Mouse (Mus musculus): ENCODE data around the gene S100pbp.

DNA sequence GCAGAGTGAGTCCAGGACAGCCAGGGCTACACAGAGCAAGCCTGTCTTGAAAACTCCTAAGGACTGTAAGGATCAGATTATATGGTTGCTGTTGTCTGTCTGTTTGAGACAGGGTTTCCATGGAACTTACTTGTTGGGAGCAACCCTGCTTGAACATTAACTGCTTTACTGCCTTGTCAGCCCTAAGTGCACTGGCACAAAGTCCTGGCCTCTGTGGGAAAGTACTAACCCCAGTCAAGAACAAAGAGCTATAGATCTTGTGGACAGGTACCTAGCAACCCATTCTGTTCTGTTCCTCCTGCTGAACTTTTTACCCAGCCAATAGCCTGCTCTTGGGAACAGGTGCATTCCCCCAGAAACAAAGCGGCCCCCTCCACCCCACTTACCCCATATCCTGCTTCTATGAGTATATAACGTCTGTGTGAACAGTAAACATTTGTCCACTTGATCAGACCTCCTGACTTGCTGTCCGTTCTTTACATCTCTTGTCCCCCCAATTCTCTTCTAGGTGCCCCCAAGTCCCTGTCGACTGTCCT is 38.2 kb downstream of the S100pbp start:
- TF ChIP-seq CTCF (IDR thresholded peaks at IDR 0.05; ENCODE audit: borderline replicate concordance, insufficient read depth, low read depth, low read length) = no peak
- TF ChIP-seq POLR2A (IDR thresholded peaks at IDR 0.05; ENCODE audit: borderline replicate concordance, insufficient read depth, low read length) = no peak
